Mouse (Mus musculus): ENCODE results near the gene Zfp668. TPM values are rescaled to one million over a fixed set of nuclear protein-coding genes. Genes with fewer than 3 reads are reported as not detected.
A peak's percentile ranks its signal among the peaks of the same experiment; 100 is the strongest.

Gene Zfp668
- polyA plus RNA-seq, 1 experiment, result 2.9 TPM

DNA sequence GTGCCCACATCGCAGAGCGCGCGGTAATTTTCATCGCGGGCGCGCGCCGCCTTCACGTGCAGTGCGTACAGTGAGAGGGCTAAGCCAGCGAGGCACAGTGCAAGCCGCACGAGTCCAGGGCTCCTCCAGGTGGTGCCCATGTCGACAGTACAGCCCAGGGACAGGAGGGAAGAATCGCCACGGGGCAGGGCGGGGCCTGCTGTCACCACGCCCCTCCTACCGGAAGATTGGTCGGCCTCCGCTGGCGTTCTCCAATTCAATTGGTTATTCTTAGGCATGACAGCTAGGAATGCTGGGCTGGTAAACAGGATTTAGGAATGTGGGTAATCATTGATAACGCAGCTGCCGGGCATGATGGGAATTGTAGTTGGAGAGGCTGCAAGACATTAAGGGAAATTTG, 18.8 kb upstream of the Zfp668 start, which contains the start of the genes Gm21974 and Vkorc1:
Gm21974 (minus strand) TSS at position 13 of the 400 bp plus-strand sequence.
Vkorc1 (minus strand) TSS at position 176 of the 400 bp plus-strand sequence.
- peak; percentile 82 for DNase-seq (ENCODE audit: low spot score)

DNA sequence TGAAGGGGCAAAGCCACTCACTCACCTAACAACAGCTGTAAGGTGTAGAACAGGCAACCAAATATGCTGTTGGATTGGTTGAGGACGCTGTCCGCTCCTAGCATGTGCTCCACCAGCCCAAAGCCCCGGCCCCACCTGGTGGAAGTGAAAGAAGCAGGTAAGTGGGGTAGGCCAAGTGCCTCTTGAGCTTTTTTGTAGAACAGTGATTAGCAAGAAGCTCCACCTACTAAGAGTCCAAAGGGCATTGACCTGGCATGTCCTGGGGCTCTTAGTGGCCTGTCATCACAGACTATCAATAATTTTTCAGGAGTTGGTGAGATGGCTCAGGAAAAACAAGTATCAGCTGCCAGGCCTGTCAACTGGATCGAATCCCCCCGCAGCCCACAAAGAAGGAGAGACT, 17.9 kb upstream of the Zfp668 start:
- no peak for DNase-seq (ENCODE audit: low spot score)

DNA sequence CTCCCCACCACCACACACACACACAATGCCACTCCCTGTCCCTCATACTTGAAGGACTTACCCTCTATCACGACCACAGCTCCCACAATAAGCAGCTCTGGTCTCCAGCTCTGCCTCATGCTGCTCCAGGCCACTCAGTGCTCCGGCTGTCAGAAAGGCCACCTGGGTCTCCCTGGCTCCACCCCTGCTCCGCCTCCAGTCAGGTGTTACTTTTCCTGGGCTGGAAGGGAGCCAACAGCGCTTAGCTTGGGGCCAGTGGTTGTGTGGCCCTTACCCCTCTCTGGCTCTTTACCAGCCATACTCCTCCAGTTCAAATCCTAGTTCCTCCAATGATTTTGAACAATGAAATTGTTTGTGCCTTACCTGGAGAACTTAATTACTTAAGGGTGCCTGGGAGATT, 14.2 kb upstream of the Zfp668 start, which contains the start of gene Prss53:
Prss53 (minus strand) TSS at position 173 of the 400 bp plus-strand sequence.
- DNase-seq (ENCODE audit: low spot score), result peak; percentile 18

DNA sequence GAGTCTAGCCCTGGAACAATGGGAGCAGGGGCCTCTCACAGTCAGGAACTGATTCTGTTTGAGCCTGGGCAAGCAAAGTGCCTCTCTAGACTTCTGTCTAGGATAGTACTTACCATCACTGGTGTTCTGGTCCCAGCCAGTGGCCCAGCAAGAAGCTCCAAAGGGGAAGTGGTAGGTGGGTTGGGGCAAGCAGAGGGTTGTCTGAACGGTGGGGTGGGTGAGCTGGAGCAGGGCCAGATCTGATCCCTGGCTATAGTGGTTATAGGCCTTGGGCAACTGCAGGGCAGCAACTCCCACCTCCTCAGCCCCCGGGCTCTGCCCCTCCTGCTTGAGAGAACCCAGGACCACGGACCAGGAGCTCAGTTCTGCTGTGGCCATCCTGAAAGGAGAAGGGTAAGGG, 12.2 kb upstream of the Zfp668 start:
- DNase-seq (ENCODE audit: low spot score), result peak; percentile 20

DNA sequence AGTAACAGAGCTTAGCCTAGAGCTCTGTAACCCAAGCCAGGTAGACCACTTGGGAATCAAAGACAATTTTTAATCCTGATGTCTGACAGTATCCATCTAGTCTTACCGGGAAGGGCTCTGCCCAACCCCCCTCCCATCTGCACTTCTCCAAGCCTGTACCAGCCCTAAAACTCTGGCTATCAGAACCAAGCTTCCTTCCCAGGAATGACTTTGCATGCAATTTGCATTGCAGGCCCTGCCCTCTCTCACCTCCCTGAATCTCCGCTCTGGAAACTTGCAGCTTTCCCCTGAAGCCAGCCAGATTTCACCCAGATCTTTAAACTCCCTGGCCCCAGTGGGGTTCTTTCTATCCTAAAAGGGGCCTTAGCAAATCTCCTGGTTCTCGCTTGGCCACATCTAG, 11.2 kb upstream of the Zfp668 start:
- DNase-seq (ENCODE audit: low spot score), result no peak

DNA sequence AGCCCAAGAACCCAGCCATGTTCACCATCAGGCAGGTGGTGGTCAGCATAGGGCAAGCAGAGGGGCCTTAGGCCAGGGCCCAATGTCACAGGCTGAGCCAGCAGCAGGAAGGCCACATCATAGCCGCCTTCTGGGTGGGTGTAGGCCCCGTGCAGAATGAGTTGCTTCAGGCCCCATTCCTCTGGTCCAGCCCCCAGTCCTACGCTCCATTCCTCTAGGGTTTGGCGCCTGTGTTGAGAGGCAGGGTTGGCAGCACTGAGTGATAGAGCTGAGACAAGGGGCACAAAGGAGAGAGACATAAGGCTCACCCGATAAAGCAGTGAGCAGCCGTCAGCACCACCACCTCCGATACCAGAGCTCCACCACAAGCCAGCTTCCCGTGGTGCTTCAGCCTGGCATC, 10.6 kb upstream of the Zfp668 start:
- DNase-seq (ENCODE audit: low spot score), result peak; percentile 18

DNA sequence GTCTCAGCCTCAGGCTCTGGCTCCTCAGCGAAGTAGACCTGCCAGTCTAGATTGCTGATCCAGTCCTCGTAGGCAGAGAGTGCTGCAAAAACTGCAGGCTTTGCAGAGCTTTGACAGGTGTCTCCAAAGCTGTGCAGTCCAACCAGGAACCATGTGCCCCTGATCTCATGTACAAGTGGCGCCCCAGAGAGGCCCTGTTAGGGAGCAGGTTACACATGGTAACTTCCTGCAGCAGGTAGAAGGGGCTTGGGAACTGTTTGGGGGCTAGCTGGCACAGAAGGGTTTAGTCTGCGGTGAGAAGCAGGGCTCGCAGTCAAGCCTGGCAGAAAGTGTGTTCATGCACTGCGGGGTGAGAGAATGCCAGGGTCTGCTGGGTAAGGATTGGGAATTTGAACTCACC, 9.9 kb upstream of the Zfp668 start:
- DNase-seq (ENCODE audit: low spot score), result peak; percentile 18

DNA sequence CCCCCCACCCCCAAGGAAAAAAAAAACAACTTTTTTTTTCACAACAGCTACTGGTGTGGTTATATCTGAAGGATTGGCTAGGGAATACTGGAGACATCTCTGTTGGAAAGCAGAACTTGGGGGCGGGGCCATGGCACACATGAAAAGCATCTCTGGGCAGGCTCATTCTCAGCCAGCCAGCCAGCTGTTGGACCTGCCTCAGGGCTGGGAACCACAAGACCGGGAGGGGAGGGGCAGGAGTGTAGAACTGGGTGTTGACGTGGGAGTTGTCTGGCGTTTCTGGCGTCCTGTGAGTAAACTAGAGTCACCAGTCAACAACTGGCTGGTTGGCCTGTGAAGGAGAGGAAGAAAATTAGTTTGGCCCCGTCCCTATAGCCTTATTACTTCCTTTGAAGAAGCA, 9.3 kb upstream of the Zfp668 start:
- peak; percentile 22 for DNase-seq (ENCODE audit: low spot score)

DNA sequence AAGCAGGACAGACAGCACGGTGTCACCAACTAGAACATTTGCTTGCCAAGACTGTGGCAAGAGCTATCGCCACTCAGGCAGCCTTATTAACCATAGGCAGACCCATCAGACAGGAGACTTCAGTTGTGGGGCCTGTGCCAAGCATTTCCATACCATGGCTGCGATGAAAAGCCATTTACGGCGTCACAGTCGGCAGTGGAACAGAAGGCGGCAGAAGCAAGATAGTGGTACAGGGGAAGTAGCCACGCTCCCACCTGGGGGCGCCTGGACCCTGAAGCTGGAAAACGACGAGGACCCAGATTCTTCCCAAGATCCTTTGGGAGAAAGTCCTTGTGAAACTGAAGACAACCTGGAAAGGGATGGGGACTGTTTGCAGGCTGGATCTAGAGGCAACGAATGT, 3.8 kb upstream of the Zfp668 start:
- DNase-seq (ENCODE audit: low spot score), result no peak

DNA sequence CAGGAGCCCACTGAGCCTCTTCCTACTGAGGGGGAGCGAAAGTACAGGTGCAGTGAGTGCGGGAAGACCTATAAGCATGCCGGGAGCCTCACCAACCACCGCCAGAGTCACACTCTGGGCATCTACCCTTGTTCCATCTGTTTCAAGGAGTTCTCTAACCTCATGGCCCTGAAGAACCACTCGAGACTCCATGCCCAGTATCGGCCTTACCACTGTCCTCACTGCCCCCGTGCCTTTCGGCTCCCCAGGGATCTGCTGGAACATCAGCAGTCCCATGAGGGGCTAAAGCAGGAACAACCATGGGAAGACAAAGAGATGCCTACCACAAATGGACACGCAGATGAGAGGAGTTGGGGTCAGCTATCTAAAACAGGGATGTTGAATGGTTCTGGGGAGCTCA, 2.7 kb upstream of the Zfp668 start:
- DNase-seq (ENCODE audit: low spot score), result no peak

DNA sequence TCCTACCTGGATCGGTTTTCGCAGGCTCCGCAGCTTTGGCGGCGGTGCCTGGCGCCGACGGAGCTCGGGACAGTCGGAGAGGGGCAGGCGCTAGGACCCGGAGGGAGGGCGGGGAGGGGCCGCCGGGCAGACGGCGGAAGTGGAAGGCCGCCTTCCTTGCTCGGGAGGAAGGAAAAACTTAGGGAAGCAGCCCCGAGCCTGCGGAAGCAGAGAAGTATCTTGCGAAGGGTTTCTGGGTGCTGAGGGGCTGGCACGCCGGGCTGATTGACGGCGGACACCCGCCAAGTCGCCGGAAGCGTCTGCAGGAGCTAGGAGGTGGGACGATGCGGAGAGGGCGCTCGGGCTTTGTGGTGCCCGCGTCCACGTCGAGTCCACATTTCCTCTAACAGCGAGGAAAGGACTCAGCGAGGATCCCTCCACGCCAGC, 574 bp downstream of the Zfp668 start, which contains the start of gene Zfp646:
Zfp646 (plus strand) TSS at position 181 of the 426 bp plus-strand sequence.
- DNase-seq (ENCODE audit: low spot score), result no peak

DNA sequence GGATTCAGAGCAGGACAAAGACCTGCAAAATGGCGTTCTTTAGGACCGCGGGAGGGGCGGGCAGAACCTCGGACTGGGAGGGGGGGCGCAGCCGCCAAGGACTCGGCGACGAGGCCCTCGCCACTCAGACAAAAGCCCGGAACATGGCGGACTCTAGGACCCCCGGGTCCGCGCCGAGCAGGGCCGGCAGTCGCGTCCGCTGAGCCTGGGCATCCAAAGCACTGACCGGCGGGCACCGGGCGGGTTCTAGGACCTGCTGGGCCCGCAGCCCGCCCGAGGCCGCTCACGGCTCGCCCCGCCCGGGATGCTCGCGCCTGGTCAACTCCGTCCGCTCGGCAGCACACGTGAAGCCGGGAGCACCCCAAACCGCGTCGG, 1.0 kb downstream of the Zfp668 start:
- DNase-seq (ENCODE audit: low spot score), result peak; percentile 77

DNA sequence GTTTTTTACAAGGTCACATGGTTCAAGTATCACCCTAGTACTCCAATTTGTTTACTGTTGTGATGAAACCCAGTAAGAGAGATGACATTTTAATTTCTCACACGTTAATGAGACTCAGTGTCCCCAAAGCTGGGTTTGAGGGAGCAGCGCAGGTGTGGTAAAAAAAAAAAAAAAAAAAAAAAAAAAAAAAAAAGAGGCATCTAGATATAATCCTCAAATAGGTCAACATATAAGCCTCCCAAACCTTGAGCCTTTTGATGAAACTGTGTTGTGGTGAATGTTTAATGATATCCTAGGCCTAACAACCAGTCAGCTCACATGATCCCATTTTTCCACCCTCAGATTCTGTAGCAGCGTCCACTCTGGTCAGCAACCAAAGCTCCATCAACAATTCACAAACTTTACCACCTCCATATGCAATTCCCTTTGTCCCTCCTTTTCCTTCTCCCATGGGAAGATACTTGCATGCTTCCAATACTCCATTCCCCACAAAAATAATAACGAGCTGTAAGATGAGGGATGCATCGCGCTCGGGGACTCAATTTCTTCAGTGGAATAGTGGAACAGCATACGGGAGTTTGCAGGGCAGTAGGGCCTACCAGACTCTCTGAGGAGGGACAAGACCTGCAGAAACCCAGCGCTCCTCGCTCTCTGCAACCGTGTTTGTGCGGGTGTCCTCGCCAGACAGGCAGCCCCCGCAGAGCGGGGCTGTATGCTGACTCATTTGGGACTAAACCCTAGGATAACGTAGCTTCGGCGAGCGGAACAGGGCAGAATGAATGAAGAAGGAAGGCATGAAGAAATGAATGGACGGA, 1.6 kb downstream of the Zfp668 start:
- no peak for DNase-seq (ENCODE audit: low spot score)

DNA sequence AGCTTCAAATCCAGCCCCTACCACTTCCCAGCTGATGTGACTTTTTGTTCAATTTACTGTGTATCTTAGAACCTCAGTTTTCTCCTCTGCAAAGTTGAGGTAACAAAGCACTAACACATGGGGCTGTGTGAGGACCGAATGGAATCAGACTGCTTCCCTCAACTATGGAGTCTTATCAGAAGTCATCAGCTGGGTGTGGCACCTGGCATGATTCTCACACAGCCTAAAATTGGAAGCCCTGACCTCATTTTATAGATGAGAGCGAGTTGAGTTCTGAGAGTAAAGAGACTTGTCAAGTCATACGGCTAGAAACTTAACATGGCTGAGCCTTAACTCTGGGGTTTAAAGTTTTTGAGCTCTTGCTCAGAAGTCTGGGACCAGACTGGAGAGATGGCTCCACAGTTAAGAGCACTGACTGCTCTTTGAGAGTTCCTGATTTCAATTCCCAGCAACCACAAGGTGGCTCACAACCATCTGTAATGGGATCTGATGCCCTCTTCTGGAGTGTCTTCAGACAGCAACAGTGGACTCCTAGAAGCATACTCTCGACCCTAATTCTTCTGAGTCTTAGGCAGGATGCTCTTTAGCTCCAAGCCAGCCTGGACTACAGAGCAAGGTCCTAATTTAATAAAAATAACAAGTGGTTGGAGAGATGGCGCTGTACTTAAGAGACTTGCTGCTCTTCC, 6.3 kb downstream of the Zfp668 start:
- no peak for DNase-seq (ENCODE audit: low spot score)

DNA sequence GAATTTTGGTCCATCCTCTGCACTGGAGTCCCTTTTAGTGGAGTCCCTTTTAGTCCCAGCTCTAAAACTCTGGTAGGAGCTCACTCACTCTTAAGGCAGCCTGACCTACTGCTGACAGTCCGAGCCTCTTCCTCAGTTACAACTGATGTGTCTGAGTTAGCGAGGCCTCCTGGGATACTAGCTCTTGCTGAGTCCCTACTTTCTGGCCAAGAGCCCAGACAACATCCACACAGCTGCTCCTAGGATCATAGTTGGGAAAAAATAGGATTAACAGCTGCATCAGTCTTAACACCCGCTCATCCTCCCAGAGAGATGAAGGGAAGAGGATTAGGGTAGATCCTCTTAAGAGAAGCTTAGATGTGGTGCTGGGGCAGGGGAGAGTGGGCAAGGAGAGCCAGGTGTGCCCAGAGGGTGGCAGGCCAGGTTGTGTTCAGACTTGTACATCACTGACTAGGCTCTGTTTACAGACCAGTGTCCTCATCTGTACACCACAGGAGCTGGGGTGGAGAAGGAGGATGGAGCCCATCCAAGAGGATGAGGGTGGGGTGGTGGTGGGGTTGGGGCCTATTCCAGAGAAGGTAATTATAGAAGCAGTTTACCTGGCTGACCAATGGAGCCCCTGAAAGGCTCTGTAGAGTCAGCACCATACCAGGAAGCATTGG, 7.3 kb downstream of the Zfp668 start:
- DNase-seq (ENCODE audit: low spot score), result no peak

DNA sequence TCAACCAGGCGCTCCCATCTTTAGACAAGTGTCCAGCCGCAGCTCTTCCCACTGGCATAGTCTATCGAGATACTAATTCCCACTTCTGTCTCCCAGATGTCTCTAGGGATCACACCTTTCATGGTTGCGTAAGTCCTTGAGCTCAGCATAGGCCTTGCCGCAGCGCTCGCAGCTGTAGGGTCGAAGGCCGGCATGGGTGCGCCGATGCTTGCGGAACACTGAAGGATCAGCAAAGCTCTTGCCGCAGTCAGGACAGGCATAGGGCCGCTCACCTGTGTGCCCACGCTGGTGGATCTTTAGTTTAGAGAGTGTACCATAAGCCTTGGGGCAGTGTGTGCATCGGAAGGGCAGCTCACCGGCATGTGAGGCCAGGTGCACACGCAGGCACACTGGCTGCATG, 9.0 kb downstream of the Zfp668 start:
- no peak for DNase-seq (ENCODE audit: low spot score)

DNA sequence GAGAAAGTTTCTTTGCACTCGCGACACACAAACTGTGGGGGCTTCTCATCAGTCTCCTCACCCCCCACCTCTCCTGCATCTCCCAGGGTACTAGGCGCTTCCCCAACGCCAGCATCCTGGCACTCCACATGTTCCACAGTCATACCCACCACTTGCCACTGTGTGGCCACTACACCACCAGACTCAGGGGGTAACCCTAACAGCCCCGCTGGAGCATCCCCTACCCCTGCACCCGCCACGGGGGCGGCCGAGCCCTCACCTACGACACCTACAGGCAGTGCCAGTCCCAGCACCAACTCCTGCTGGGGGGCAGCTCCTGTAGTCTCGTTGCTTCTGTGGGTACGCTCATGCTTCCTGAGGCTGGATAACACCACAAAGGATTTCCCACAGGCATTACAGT, 10.2 kb downstream of the Zfp668 start:
- DNase-seq (ENCODE audit: low spot score), result no peak

DNA sequence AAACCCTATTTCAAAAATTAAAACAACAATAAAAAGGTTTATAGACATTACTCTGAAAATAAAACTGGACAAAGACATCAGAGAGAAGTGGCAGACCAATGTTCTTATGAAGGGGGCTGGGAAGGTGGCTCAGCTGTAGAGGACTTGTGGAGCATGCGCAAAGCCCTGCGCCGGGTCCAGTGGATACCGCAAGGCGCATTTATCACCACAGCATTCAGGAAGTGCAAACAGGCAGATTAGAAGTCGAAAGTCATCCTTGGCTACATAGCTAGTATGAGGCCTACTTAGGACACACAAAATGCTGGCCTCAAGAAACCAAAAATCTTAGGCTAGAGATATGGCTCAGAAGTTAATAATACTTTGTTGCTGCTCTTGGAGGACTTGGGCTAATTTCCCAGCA, 18.4 kb downstream of the Zfp668 start:
- DNase-seq (ENCODE audit: low spot score), result no peak

DNA sequence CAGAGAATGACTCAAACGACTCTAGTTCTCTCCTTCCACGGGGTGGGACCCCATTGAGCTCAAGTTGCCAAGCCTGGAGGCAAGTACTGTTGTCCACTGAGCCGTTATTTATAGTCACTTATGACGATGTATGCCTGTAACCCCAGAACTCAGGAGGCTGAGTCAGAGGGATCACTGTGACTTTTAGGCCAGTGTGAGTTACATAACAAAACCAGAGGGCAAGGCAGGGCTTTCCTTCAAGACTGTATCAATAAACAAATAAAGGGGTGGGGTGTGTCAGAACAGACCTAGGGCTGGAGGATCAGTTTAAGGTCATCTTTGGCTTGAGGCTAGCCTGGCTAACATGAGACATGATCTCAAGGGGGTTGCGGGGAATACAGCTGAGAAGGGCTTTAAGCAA, 25.7 kb downstream of the Zfp668 start:
- no peak for DNase-seq (ENCODE audit: low spot score)

DNA sequence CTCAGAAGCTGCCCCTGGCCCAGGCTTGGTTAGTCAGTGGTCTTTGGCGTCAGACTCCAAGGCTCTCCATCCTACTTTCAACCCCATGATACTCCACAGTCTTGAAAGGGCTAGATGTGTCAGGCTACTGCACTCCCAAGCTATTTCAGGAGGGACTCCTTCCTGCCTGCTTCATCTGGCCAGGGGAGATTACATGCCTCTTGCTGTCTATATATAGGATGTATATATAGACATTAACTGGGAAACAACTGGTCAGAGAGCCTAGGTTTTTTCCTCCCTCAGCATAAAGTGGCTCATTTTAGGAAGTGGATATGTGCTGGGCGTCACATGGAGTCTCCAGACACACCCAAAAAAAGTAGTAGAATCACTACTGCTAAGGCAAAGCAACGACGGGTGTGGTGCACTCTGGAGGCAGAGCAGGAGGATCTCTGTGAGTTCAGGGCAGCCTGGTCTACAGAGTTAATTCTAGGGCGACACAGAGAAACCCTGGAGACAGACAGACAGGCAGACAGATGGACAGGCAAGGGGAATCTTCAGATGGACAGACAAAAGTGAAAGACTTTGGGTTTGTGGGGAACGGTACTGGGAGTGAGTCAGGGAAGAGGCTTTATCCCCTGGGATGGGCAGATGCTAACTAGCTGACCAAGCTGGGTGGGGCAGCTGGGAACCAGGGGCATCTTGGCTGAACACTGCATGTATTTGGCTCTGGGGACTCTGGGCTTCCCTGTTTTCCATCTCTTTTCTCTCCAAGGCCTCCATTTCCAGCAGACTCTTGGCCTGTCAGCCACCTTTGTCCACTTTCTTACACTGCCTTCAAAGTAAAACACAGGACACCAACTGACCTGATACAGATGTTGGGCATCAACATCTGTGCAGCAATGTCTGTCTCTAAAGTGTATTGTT, 26.4 kb downstream of the Zfp668 start:
- no peak for DNase-seq (ENCODE audit: low spot score)

DNA sequence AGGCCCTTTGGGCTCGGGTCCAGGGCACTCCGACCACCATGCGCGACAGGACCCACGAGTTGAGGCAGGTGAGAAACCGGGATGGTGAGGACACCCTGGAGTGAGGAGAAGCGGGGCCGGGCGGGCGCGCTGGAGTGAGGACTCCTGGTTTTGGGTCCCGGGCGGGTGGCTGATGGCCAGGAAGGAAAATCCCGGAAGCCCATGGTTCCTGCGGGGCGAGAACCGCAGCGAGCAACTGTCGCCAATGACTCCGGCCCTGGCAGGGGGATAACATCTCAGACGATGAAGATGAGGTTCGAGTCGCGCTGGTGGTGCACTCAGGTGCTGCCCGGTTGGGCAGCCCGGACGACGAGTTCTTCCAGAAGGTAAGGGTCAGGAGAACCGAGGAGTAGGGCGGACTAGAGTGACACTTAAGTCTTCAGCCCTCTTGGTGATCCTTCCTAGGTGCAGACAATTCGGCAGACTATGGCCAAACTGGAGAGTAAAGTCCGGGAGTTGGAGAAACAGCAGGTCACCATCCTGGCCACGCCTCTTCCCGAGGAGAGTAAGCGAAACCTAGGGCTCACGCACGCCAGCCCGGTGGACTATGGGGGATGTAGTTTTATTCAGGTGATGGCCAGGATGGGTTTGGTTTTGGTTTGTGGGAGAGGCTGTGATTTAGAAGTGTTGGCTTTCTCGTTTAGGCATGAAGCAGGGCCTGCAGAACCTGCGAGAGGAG, 34.5 kb downstream of the Zfp668 start:
- peak; percentile 52 for DNase-seq (ENCODE audit: low spot score)
